Mouse (Mus musculus) kidney, postnatal 0 days (tissue): ENCODE measurements around the gene Utp3. TPM values are rescaled to one million over a fixed set of nuclear protein-coding genes. Genes with fewer than 3 reads are reported as not detected.

ENCODE experiments used
- ATAC-seq: fragments of 200-750 bp; cut with Nextera tagmentation; replicated peaks from 2 replicates; pipeline ENCODE4 v1.8.0; 2017; ENCODE audit warnings: low read depth, moderate number of reproducible peaks, moderate TSS enrichment, moderate library complexity; ENCODE audit not compliant: low FRiP score
- DNase-seq: peaks from one replicate; pipeline ENCODE4 v3.0.0-alpha.2; 2016; ENCODE audit warnings: low spot score
- H3K27ac ChIP-seq: fragments of 300-500 bp; sonication (generic); 2 replicates; pipeline ENCODE4 v1.5.1; 2014; ENCODE audit warnings: mild to moderate bottlenecking
- H3K27me3 ChIP-seq: fragments of 300-500 bp; sonication (generic); 2 replicates; pipeline ENCODE4 v1.6.1; 2014; ENCODE audit warnings: low read length, mixed read lengths; ENCODE audit not compliant: insufficient read depth
- H3K36me3 ChIP-seq: fragments of 300-500 bp; sonication (generic); 2 replicates; pipeline ENCODE4 v1.6.1; 2014; ENCODE audit warnings: low read length, mixed read lengths; ENCODE audit not compliant: insufficient read depth
- H3K4me1 ChIP-seq: fragments of 300-500 bp; sonication (generic); replicated peaks from 2 replicates; pipeline ENCODE4 v1.6.1; 2014; ENCODE audit warnings: antibody characterized with exemption, low read length, mixed read lengths; ENCODE audit not compliant: insufficient read depth
- H3K4me2 ChIP-seq: fragments of 300-500 bp; sonication (generic); 2 replicates; pipeline ENCODE4 v1.6.1; 2014; ENCODE audit warnings: mild to moderate bottlenecking, low read length, moderate library complexity, mixed read lengths
- H3K4me3 ChIP-seq: fragments of 300-500 bp; sonication (generic); replicated peaks from 2 replicates; pipeline ENCODE4 v1.5.1; 2014; ENCODE audit warnings: low read depth, low read length
- H3K9ac ChIP-seq: fragments of 300-500 bp; sonication (generic); 2 replicates; pipeline ENCODE4 v1.6.1; 2014; ENCODE audit warnings: low read depth, low read length
- H3K9me3 ChIP-seq: fragments of 300-500 bp; sonication (generic); replicated peaks from 2 replicates; pipeline ENCODE4 v1.6.1; 2016; ENCODE audit warnings: low read length, inconsistent platforms, mixed read lengths
- CTCF ChIP-seq: IDR thresholded peaks from 2 replicates; pipeline ENCODE4 v1.5.1; 2016; ENCODE audit warnings: antibody characterized with exemption, low read depth, mild to moderate bottlenecking, moderate library complexity
- WGBS: fragments of 180-500 bp; shearing (Covaris S2); extraction: QIAGEN DNeasy Blood & Tissue Kit; methylation state at CpG from one replicate; pipeline ENCODE4 v1.1.7; 2014; 5-methylcytosine and 5-hydroxymethylcytosine counted together
- polyA plus RNA-seq: library from polyadenylated mRNA; unstranded; fragments of >200 nt; fragmentation: Nextera tagmentation; extraction: Ambion mirVana; gene quantifications from 2 replicates; pipeline ENCODE4 v1.2.1, GENCODE M21; 2015

The Utp3 gene
- polyA plus RNA-seq: 53.4 and 58.9 TPM in 2 replicates

DNA sequence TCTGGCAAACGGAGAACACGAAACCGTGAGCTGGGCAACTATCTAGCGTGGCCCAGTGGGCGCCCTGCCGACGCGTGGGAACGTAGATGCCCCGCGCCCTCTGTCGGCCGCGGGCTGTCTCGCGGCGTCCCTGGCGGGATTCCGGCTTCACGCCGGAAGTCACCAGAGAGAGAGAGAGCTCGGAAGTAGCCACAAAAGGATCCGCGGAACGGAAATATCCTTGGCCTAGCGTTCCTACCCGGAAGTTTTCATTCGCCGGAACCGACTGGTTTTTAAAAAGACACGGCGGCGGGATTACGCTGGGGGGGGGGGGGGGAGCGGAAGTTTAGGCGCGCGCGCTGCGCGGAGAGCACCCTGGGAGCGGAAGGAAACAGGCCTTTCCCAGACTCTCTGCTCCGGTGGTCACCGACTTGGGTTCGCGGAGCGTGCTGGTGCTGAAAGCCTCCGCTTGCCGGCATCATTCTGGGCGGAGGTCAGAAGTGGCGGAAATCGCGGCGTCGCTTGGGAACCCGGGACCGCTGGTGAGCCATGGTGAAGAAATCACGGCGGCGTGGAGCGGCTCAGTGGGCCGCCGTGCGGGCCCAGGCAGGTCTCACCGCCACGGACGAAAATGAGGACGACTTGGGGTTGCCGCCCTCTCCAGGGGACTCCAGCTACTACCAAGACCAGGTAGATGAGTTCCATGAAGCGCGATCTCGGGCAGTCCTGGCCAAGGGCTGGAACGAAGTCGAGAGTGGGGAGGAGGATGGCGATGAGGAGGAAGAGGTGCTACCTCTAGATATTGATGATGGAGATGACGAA, at the start of gene Utp3:
Utp3 (plus strand) TSS at position 377 of the 801 bp plus-strand sequence.
- no peaks in the 10 kb centered on the region for H3K9me3 ChIP-seq
- 1% methylated on average over 75 of the region's 76 CpGs for WGBS

DNA sequence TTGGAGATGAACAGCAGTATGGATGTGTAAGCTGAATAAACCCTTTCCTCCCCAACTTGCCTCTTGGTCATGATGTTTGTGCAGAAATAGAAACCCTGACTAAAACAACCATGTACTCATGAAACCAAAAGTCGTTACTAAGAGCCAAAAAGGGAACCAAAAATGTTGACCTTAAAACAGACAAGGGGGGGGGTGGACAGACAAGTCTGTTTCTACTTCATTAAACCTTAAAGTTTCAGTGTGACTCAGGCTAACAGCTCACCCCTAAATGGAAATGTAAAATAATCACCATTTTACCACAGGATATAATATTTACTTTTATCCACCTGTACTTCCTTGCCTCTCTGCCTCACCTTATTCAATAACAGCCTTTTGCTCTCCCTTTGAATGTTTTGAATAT, 45.7 kb upstream of the Utp3 start:
- no peak for TF ChIP-seq CTCF
- no peaks in the 10 kb centered on the region for H3K4me1 ChIP-seq
- no peak overlapping the region for H3K4me3 ChIP-seq
- no peak overlapping the region for H3K27ac ChIP-seq
- no peaks in the 10 kb centered on the region for H3K27me3 ChIP-seq
- H3K4me2 ChIP-seq: no peak overlapping the region
- WGBS: 44% methylated on average over 1 of the region's 1 CpGs
- no peak overlapping the region for H3K9ac ChIP-seq
- H3K36me3 ChIP-seq: no peaks in the 10 kb centered on the region
- DNase-seq (no peak), ATAC-seq (no peak)
- no peaks in the 10 kb centered on the region for H3K9me3 ChIP-seq

More for the DNA sequence above, at the start of gene Utp3:
- no peaks in the 10 kb centered on the region for H3K27me3 ChIP-seq
- H3K4me2 ChIP-seq: peak within 1 kb of the TSS; percentile 92
- peaks cover 9% of the 10 kb centered on the region for H3K4me1 ChIP-seq
- H3K27ac ChIP-seq: peak within 1 kb of the TSS; percentile 94
- peak; percentile 86 for TF ChIP-seq CTCF
- peak; percentile 95 for DNase-seq
- peak within 1 kb of the TSS; percentile 93 for H3K9ac ChIP-seq
- peak; percentile 96 for ATAC-seq
- H3K36me3 ChIP-seq: no peaks in the 10 kb centered on the region
- H3K4me3 ChIP-seq: peak within 1 kb of the TSS; percentile 86

DNA sequence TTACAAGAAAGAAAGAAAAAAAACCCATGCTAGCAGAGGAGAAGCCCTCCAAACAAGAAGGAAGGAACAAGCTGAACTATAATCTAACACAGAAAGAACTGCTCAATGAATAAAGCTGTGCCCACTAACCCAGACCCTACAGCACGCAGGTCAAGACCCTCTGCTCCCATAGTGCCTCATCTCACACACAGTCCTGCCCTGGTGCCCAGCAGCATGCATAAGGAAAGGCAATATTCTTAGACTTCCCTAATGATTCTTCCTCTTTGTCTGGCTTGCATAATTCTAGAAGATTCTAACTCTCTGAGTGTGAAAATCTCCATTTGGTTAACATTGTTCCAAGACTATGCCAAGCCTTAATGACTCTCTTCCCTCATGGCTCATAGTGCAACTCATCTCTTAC, 45.3 kb upstream of the Utp3 start:
- no peak for ATAC-seq

DNA sequence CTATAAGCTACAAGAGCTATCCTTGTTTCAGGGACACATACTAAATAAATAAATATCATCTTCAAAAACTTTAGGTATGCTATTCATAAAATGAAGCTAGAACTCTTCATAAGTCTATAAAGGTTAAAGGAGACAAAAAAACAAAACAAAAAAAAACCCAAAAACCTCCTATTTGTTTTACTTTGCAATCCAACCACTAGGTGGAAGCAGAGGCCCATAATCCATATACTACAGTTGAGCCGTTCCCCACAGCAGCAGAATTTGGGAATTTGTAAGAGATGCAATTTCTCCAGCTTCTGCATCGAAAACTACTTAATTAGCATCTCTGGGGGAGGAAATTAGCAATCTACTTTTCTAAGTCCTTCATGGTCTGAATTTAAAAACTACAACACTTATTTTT, 35.0 kb upstream of the Utp3 start:
- TF ChIP-seq CTCF: peak; percentile 82
- Histone ChIP-seq H3K4me2 (no peak overlapping the region), H3K4me1 (no peaks in the 10 kb centered on the region), H3K27ac (no peak overlapping the region), H3K36me3 (no peaks in the 10 kb centered on the region), H3K9me3 (no peaks in the 10 kb centered on the region), H3K4me3 (no peak overlapping the region), H3K27me3 (no peaks in the 10 kb centered on the region), H3K9ac (no peak overlapping the region)
- ATAC-seq (no peak), DNase-seq (peak; percentile 84)
- 1% methylated on average over 2 of the region's 2 CpGs for WGBS

More for the DNA sequence above, 45.3 kb upstream of the Utp3 start:
- no peaks in the 10 kb centered on the region for H3K4me1 ChIP-seq
- H3K9ac ChIP-seq: no peak overlapping the region
- no peak for DNase-seq
- H3K36me3 ChIP-seq: no peaks in the 10 kb centered on the region
- H3K4me2 ChIP-seq: no peak overlapping the region
- no peak for TF ChIP-seq CTCF
- H3K4me3 ChIP-seq: no peak overlapping the region
- H3K27ac ChIP-seq: no peak overlapping the region
- no peaks in the 10 kb centered on the region for H3K27me3 ChIP-seq
- H3K9me3 ChIP-seq: no peaks in the 10 kb centered on the region
- 92% methylated on average over 1 of the region's 1 CpGs for WGBS

DNA sequence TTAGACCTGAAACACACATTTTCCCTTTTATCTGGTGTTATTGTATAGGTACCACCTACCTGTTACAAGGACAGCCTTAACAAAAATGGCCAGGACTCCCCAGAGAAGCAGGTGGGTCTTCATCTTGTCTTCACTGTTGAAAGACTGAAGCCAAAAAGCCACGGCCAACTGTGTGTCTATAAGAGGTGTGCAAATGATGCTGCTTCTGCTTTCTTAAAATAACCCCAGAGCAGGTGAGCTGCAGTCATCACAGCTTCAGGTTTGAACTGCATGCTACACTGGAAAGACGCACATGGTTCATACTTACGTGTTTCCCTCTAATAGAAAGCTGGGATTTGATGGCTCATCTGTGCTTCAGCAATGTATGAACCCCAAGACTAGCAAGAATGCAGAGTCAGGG, 26.6 kb upstream of the Utp3 start, which contains the start of gene Jchain:
Jchain (minus strand) TSS at position 235 of the 400 bp plus-strand sequence.
- no peak for TF ChIP-seq CTCF
- H3K4me1 ChIP-seq: no peaks in the 10 kb centered on the region
- H3K9ac ChIP-seq: no peak within 1 kb of the TSS
- no peak within 1 kb of the TSS for H3K4me3 ChIP-seq
- H3K27ac ChIP-seq: no peak within 1 kb of the TSS
- no peaks in the 10 kb centered on the region for H3K27me3 ChIP-seq
- H3K9me3 ChIP-seq: no peaks in the 10 kb centered on the region
- 84% methylated on average over 3 of the region's 3 CpGs for WGBS
- DNase-seq (no peak), ATAC-seq (no peak)
- H3K4me2 ChIP-seq: no peak within 1 kb of the TSS
- no peaks in the 10 kb centered on the region for H3K36me3 ChIP-seq

DNA sequence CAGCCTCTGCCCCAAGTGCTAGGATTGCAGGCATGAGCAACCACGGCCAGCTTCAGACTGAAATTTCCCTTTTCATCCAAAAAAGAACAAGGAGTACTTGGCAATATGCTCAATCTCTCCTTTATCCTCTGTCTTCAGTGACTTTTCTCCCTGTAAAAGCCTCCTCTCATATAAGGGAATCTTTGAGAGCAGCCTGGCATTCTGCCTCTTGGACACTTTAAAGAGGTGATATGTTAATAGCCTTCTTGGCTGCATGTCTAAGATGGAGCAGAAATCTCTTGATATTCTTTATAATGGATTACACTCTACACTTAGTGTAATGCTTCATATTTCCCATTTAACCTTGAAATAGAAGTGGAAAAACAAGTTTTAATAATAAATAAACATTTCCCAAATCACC, 23.4 kb upstream of the Utp3 start:
- H3K9ac ChIP-seq: no peak overlapping the region
- H3K4me3 ChIP-seq: no peak overlapping the region
- no peaks in the 10 kb centered on the region for H3K9me3 ChIP-seq
- DNase-seq: no peak
- no peak for TF ChIP-seq CTCF
- no peaks in the 10 kb centered on the region for H3K4me1 ChIP-seq
- no peaks in the 10 kb centered on the region for H3K36me3 ChIP-seq
- no peaks in the 10 kb centered on the region for H3K27me3 ChIP-seq
- no peak overlapping the region for H3K4me2 ChIP-seq
- 77% methylated on average over 1 of the region's 1 CpGs for WGBS
- no peak for ATAC-seq
- H3K27ac ChIP-seq: no peak overlapping the region
